Mouse (Mus musculus) small intestine, adult 2 months (tissue): ENCODE data around the gene Eif6. TPM values are rescaled to one million over a fixed set of nuclear protein-coding genes. Genes with fewer than 3 reads are reported as not detected.

Source experiments
- H3K27ac ChIP-seq: fragments of 200-500 bp; 2 replicates; pipeline ENCODE4 v1.5.1; 2012; ENCODE audit warnings: low read depth, low read length, control low read depth, inconsistent platforms; ENCODE audit not compliant: insufficient read depth
- H3K27me3 ChIP-seq: fragments of 200-500 bp; 2 replicates; pipeline ENCODE4 v1.6.1; 2012; ENCODE audit warnings: mild to moderate bottlenecking, moderate library complexity, low read length, inconsistent platforms; ENCODE audit not compliant: control insufficient read depth, insufficient read depth
- H3K36me3 ChIP-seq: fragments of 200-500 bp; 2 replicates; pipeline ENCODE4 v1.6.1; 2012; ENCODE audit warnings: mild to moderate bottlenecking, low read length, control low read depth, inconsistent platforms; ENCODE audit not compliant: control insufficient read depth, insufficient read depth
- H3K4me1 ChIP-seq: fragments of 200-500 bp; 2 replicates; pipeline ENCODE4 v1.6.1; 2012; ENCODE audit warnings: low read length, inconsistent platforms, mixed read lengths; ENCODE audit not compliant: control insufficient read depth, insufficient read depth, insufficient read length
- H3K4me3 ChIP-seq: fragments of 200-500 bp; 2 replicates; pipeline ENCODE4 v1.5.1; 2012; ENCODE audit warnings: low read depth, mild to moderate bottlenecking, control low read depth, inconsistent platforms, low read length, moderate library complexity
- CTCF ChIP-seq: fragments of 200-500 bp; IDR thresholded peaks from 2 replicates; pipeline ENCODE4 v1.5.1; 2012; ENCODE audit warnings: low read depth, mild to moderate bottlenecking, control low read depth, inconsistent platforms, low read length, moderate library complexity, mixed read lengths; ENCODE audit not compliant: insufficient replicate concordance, insufficient read length; ENCODE audit errors: extremely low read depth
- POLR2A ChIP-seq: fragments of 200-500 bp; IDR thresholded peaks from 2 replicates; pipeline ENCODE4 v1.6.1; 2012; ENCODE audit warnings: low read depth, mild to moderate bottlenecking, control low read depth, inconsistent platforms, low read length, moderate library complexity
- WGBS: fragments of 180-500 bp; shearing (Covaris S2); methylation state at CpG from one replicate; pipeline ENCODE4 v1.1.7; 2018; 5-methylcytosine and 5-hydroxymethylcytosine counted together
- polyA plus RNA-seq: library from polyadenylated mRNA; depleted of rRNA; stranded (reverse); fragments of >200 nt; gene quantifications from 2 replicates; pipeline ENCODE4 v1.2.3, GENCODE M21; 2012

The Eif6 gene
- polyA plus RNA-seq, 1 experiment = 467 TPM

DNA sequence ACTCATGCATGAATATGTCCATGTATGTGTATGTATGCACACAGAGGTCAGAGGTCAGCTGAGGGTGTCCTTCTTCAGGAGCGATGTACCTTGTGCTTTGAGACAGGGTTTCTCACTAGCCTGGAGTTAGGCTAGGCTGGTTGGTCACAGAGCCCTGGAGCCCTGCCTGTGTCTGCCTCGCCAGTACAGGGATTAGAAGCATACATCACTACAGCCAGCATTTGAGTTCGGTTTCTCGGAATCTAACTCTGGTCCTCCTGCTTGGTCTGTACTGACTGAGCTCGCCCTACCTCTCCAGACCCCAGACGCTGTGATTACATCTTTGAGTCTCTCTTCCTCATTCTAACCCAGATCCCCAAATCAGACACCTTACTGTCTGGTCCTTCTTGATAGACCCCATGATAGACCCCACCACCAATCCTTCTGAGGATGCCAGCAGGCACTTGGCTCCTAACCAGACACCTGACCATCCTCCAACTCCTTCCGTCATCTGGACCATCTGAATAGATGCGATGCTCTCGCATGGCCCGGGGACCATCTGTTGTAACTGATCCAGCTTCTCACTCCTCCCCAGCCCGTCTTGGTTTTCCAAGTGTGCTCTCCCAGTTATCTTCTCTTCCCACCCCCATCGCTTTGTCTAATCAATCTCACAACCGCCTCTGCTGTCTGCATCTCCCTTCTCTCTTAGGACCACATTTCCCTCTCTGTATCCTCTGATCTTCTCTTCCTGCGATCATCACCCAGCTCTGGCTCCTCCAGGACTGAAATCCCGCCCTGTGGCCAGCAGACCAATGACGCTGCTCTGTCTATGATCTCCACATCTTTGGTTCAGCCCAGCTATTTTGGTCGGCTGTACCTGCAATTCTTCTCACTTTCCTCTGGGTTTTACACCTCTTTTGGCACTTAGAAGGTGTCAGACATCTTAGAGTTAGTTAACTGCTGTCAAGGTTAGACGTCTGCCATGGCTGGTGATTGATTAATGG, 38.5 kb downstream of the Eif6 start:
- WGBS = 64% methylated on average over 18 of the region's 18 CpGs
- Histone ChIP-seq H3K4me3 (no peak overlapping the region), H3K4me1 (no peaks in the 10 kb centered on the region; the same call in 1 of the 2 replicates), H3K27ac (no peak overlapping the region), H3K36me3 (no peaks in the 10 kb centered on the region), H3K27me3 (no peaks in the 10 kb centered on the region; the same call in 1 of the 2 replicates)
- TF ChIP-seq POLR2A (no peak), CTCF (no peak)

DNA sequence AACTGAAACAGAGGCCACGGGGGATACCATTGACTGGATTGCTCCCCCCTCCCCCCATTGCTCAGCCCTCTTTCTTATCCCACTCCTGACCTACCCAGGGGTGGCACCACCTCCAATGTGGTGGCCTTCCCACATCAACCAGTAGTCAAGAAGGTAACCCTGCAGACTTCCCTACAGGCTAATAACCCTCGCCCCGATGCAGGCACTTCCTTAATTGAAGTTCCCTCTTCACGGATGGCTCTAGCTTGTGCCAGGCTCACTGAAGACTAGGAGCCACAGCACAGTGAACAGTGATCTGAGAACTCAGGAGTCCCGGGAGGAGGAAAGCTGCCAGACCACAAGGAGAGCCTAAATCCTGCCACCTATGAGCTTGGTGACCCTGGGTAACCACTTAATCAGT, 39.8 kb downstream of the Eif6 start:
- 48% methylated on average over 5 of the region's 5 CpGs for WGBS
- no peaks in the 10 kb centered on the region; the same call in 1 of the 2 replicates for H3K27me3 ChIP-seq
- H3K27ac ChIP-seq = no peak overlapping the region
- no peaks in the 10 kb centered on the region; the same call in 1 of the 2 replicates for H3K4me1 ChIP-seq
- no peak overlapping the region for H3K4me3 ChIP-seq
- TF ChIP-seq CTCF (no peak), POLR2A (no peak)
- no peaks in the 10 kb centered on the region for H3K36me3 ChIP-seq

DNA sequence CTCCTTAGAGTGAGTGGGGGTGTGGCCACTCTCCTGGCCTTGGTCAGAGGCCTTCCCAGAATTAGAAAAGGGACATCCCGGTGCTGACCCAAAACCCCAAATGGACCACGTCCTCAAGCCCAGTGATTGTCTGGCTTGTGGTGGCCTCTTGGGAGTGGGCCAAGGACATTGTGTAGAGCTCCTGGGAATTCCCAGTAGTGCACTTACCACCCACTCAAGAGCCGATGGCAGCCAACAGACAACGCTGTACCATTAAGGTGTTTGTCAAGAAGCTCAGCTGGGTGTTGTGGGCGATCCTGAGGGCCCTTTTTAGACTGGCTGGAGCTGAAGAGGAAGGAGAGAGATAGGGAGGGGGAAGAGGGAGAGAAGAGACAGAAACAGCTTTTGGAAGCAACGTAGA, 42.2 kb downstream of the Eif6 start:
- no peak for TF ChIP-seq POLR2A
- no peak for TF ChIP-seq CTCF
- H3K27me3 ChIP-seq = no peaks in the 10 kb centered on the region; the same call in 1 of the 2 replicates
- H3K27ac ChIP-seq = no peak overlapping the region
- H3K36me3 ChIP-seq = no peaks in the 10 kb centered on the region
- no peaks in the 10 kb centered on the region; the same call in 1 of the 2 replicates for H3K4me1 ChIP-seq
- H3K4me3 ChIP-seq = no peak overlapping the region
- 69% methylated on average over 6 of the region's 6 CpGs for WGBS

DNA sequence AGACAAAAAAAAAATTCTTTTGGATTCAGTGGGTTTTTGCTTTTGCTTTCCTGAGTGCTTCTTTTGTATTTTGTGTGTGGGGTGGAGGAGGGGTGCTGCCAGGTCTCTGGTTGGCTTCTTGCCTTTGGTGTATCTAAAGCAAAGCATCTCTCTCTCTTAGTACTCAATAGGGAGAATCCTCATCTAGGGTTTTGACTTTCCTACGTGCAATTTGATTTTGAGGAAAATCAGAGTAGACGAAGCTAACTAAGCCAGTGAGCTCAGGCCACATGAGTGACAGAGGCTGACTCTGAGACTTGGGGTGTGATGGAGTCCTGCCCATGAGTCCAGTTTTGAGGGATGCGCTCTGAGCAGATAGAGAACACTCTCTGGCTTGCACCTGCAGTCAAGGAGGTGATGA, 47.2 kb downstream of the Eif6 start:
- Histone ChIP-seq H3K4me3 (no peak overlapping the region), H3K27me3 (peaks cover 23% of the 10 kb centered on the region), H3K36me3 (no peaks in the 10 kb centered on the region), H3K4me1 (peaks cover 3% of the 10 kb centered on the region), H3K27ac (no peak overlapping the region)
- TF ChIP-seq POLR2A = no peak
- no peak for TF ChIP-seq CTCF
- 83% methylated on average over 3 of the region's 3 CpGs for WGBS

DNA sequence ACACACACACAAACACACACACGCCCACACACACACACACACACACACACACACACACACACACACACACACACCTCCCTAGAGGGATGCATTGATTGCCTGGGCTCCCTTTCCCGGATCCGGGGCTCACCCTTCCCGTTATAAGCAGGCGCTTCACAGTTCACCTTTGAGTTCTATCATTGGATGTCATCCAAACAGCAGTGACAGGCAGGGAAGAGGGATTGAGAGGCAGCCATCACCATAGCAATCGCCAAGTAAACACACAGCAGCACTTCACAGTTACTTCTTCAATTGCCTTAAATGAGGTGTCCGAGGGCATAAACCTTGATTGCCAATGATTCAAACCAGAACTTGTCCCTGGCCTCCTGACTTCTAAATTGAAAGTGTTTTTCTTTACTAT, 47.7 kb downstream of the Eif6 start:
- Histone ChIP-seq H3K27ac (no peak overlapping the region), H3K27me3 (peaks cover 28% of the 10 kb centered on the region), H3K4me1 (peaks cover 3% of the 10 kb centered on the region), H3K4me3 (no peak overlapping the region), H3K36me3 (no peaks in the 10 kb centered on the region)
- 24% methylated on average over 7 of the region's 7 CpGs for WGBS
- TF ChIP-seq POLR2A (no peak), CTCF (no peak)

DNA sequence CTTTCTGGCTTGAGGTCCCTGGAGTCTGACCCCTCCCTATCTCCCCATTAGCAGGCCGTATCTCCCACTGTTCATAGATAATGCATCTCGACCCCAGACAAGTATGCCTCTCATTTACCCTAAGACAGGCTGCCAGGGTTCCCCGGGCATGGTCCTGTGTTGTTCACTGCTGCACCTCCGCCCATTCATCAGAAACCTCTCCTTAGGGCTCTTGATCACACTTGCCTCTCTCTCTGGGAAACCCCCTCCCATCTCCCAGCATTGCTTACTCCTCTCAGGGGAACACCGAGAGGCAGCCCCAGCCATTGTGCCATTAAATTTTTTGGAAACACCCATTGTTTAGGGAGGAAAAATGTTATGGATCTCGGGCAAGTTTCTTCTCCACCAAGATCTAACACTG, 48.7 kb downstream of the Eif6 start:
- TF ChIP-seq CTCF = no peak
- TF ChIP-seq POLR2A = no peak
- Histone ChIP-seq H3K36me3 (no peaks in the 10 kb centered on the region), H3K27ac (no peak overlapping the region), H3K4me1 (peaks cover 3% of the 10 kb centered on the region), H3K27me3 (peaks cover 30% of the 10 kb centered on the region), H3K4me3 (no peak overlapping the region)
- 61% methylated on average over 6 of the region's 6 CpGs for WGBS

DNA sequence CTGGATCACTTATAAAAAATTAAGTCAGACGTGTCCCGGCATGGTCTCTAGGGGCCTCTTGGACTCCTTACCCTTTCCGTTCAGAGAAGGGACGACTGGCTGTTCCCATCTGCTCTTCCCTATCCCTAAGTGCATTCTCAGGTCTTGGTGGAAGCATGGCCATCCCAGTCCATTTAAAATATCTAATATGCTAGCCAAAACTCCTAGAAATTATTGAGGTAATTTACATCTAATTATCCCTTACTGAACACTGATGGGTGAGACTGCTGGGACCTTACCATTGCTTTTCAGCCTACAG, 49.1 kb downstream of the Eif6 start:
- Histone ChIP-seq H3K4me3 (no peak overlapping the region), H3K36me3 (no peaks in the 10 kb centered on the region), H3K4me1 (peaks cover 3% of the 10 kb centered on the region), H3K27me3 (peaks cover 33% of the 10 kb centered on the region), H3K27ac (no peak overlapping the region)
- 74% methylated on average over 4 of the region's 4 CpGs for WGBS
- TF ChIP-seq CTCF (no peak), POLR2A (no peak)
